Mouse (Mus musculus) CH12.LX (cell line): Measurements from ENCODE around the gene Tbck. TPM values are rescaled to one million over a fixed set of nuclear protein-coding genes. Genes with fewer than 3 reads are reported as not detected.

ENCODE experiments used
- DNase-seq: peaks from one replicate; pipeline ENCODE4 v3.0.0-alpha.2; 2013; ENCODE audit errors: extremely low read depth
- H3K27ac ChIP-seq: 2 replicates; pipeline ENCODE4 v1.5.1; 2012; ENCODE audit warnings: low read depth, mild to moderate bottlenecking, control low read depth, moderate library complexity; ENCODE audit not compliant: insufficient read depth
- H3K27me3 ChIP-seq: replicated peaks from 2 replicates; pipeline ENCODE3; 2012; ENCODE audit warnings: inconsistent platforms
- H3K36me3 ChIP-seq, 2 experiments: replicated peaks in 1 of 2; 2 replicates each; pipeline versions ENCODE3 to v1.6.1; 2012; ENCODE audit warnings: inconsistent platforms in 1 of 2, low read length in 1 of 2, mild to moderate bottlenecking in 1 of 2, mixed read lengths in 1 of 2, moderate library complexity in 1 of 2; ENCODE audit not compliant: control insufficient read depth in 1 of 2, insufficient read depth in 1 of 2
- H3K4me1 ChIP-seq, 2 experiments: 2 replicates each; pipeline ENCODE4 v1.6.1; 2012; ENCODE audit warnings: inconsistent platforms in 1 of 2, moderate library complexity in 1 of 2; ENCODE audit not compliant: insufficient read depth in 2 of 2, control insufficient read depth in 1 of 2
- H3K4me2 ChIP-seq: 2 replicates; pipeline ENCODE4 v1.6.1; 2012; ENCODE audit warnings: low read depth, mild to moderate bottlenecking, control low read depth; ENCODE audit not compliant: poor library complexity, insufficient read depth, severe bottlenecking
- H3K4me3 ChIP-seq, 3 experiments: fragments of 150-350 bp in 1 of 3; sonication (generic) in 1 of 3; replicated peaks in 1 of 3; 2 replicates each; pipeline versions ENCODE3 to v1.5.1; 2011 to 2012; ENCODE audit warnings: low read depth in 2 of 3, low read length in 2 of 3, mild to moderate bottlenecking in 2 of 3, moderate library complexity in 2 of 3, control low read depth in 1 of 3, improper control_type of control experiment in 1 of 3, inconsistent platforms in 1 of 3, mixed read lengths in 1 of 3; ENCODE audit not compliant: poor library complexity in 1 of 3
- H3K79me2 ChIP-seq: replicated peaks from 2 replicates; pipeline ENCODE4 v1.6.1; 2012; ENCODE audit warnings: mild to moderate bottlenecking, moderate library complexity; ENCODE audit not compliant: control insufficient read depth, poor library complexity, insufficient read depth, severe bottlenecking; ENCODE audit errors: extremely low read depth
- H3K9ac ChIP-seq: 2 replicates; pipeline ENCODE4 v1.6.1; 2012; ENCODE audit warnings: low read depth, mild to moderate bottlenecking, control low read depth, moderate library complexity; ENCODE audit not compliant: insufficient read depth
- H3K9me3 ChIP-seq: replicated peaks from 2 replicates; pipeline ENCODE3; 2012; ENCODE audit warnings: low read length, inconsistent platforms, mixed read lengths
- CTCF ChIP-seq, 2 experiments: IDR thresholded peaks in 1 of 2; conservative IDR thresholded peaks in 1 of 2; 2 replicates each; pipeline ENCODE4 v1.5.1; 2011 to 2012; ENCODE audit warnings: low read depth in 2 of 2, low read length in 2 of 2, improper control_type of control experiment in 1 of 2, inconsistent platforms in 1 of 2, mild to moderate bottlenecking in 1 of 2, moderate library complexity in 1 of 2
- EP300 ChIP-seq: IDR thresholded peaks from 2 replicates; pipeline ENCODE4 v1.6.1; 2011; ENCODE audit warnings: low read length, improper control_type of control experiment
- GABPA ChIP-seq: IDR thresholded peaks from 2 replicates; pipeline ENCODE4 v1.6.1; 2012; ENCODE audit warnings: low read depth, low read length, improper control_type of control experiment, inconsistent platforms; ENCODE audit not compliant: insufficient replicate concordance
- IRF4 ChIP-seq: IDR thresholded peaks from 2 replicates; pipeline ENCODE4 v1.6.1; 2014; ENCODE audit warnings: low read depth, mild to moderate bottlenecking, inconsistent platforms, low read length, improper control_type of control experiment
- JUND ChIP-seq: conservative IDR thresholded peaks from 2 replicates; pipeline ENCODE4 v1.6.1; 2011; ENCODE audit warnings: low read depth, low read length, improper control_type of control experiment
- MAX ChIP-seq: IDR thresholded peaks from 2 replicates; pipeline ENCODE4 v1.6.1; 2011; ENCODE audit warnings: low read length, improper control_type of control experiment
- MAZ ChIP-seq: IDR thresholded peaks from 2 replicates; pipeline ENCODE4 v1.6.1; 2012; ENCODE audit warnings: low read depth, mild to moderate bottlenecking, inconsistent platforms, low read length, improper control_type of control experiment, moderate library complexity
- MEF2A ChIP-seq: IDR thresholded peaks from 2 replicates; pipeline ENCODE4 v1.6.1; 2014; ENCODE audit warnings: low read depth, mild to moderate bottlenecking, inconsistent platforms, low read length, improper control_type of control experiment, borderline replicate concordance
- MXI1 ChIP-seq: IDR thresholded peaks from 2 replicates; pipeline ENCODE4 v1.6.1; 2011; ENCODE audit warnings: mild to moderate bottlenecking, low read depth, low read length, improper control_type of control experiment
- NELFE ChIP-seq: IDR thresholded peaks from 2 replicates; pipeline ENCODE4 v1.6.1; 2011; ENCODE audit warnings: low read depth, low read length, improper control_type of control experiment
- NRF1 ChIP-seq: IDR thresholded peaks from 2 replicates; pipeline ENCODE4 v1.6.1; 2014; ENCODE audit warnings: low read depth, mild to moderate bottlenecking, inconsistent platforms, low read length, improper control_type of control experiment, moderate library complexity
- PAX5 ChIP-seq: IDR thresholded peaks from 2 replicates; pipeline ENCODE4 v1.6.1; 2012; ENCODE audit warnings: low read length, inconsistent platforms, mixed read lengths
- POLR2A ChIP-seq: IDR thresholded peaks from 2 replicates; pipeline ENCODE4 v1.6.1; 2011; ENCODE audit warnings: low read depth, mild to moderate bottlenecking, improper control_type of control experiment, low read length
- POLR2AphosphoS2 ChIP-seq: IDR thresholded peaks from 2 replicates; pipeline ENCODE4 v1.6.1; 2011; ENCODE audit warnings: low read depth, low read length, improper control_type of control experiment
- RCOR1 ChIP-seq: conservative IDR thresholded peaks from 2 replicates; pipeline ENCODE4 v1.6.1; 2012; ENCODE audit warnings: low read depth, mild to moderate bottlenecking, inconsistent platforms, low read length, improper control_type of control experiment
- TBP ChIP-seq: conservative IDR thresholded peaks from 2 replicates; pipeline ENCODE4 v1.6.1; 2011; ENCODE audit warnings: low read depth, low read length, improper control_type of control experiment
- TCF12 ChIP-seq: IDR thresholded peaks from 2 replicates; pipeline ENCODE4 v1.6.1; 2014; ENCODE audit warnings: low read depth, mild to moderate bottlenecking, inconsistent platforms, low read length, improper control_type of control experiment
- USF1 ChIP-seq: IDR thresholded peaks from 2 replicates; pipeline ENCODE4 v1.6.1; 2014; ENCODE audit warnings: low read depth, mild to moderate bottlenecking, inconsistent platforms, low read length, improper control_type of control experiment
- USF2 ChIP-seq: conservative IDR thresholded peaks from 2 replicates; pipeline ENCODE4 v1.6.1; 2011; ENCODE audit warnings: low read depth, low read length, improper control_type of control experiment
- ZKSCAN1 ChIP-seq: IDR thresholded peaks from 2 replicates; pipeline ENCODE4 v1.6.1; 2012; ENCODE audit warnings: low read depth, inconsistent platforms, low read length, improper control_type of control experiment, borderline replicate concordance
- ZMIZ1 ChIP-seq: IDR thresholded peaks from 2 replicates; pipeline ENCODE4 v1.6.1; 2012; ENCODE audit warnings: low read depth, mild to moderate bottlenecking, inconsistent platforms, low read length, improper control_type of control experiment
- dilution Hi-C: fragments of 300-500 bp; cut with MboI; formaldehyde crosslinking; loops from 2 replicates; pipeline ENCODE4 v1.14.3; 2020; ENCODE audit warnings: low sequenced_read_pairs; ENCODE audit not compliant: extremely low pct_unique_long_range_greater_than_20kb, extremely low pct_ligation_motif_present
- in situ Hi-C: fragments of 300-500 bp; cut with MboI; formaldehyde crosslinking; loops from 3 replicates; pipeline ENCODE4 v1.14.3; 2019; ENCODE audit warnings: low sequenced_read_pairs, low pct_ligation_motif_present, low pct_unique_long_range_greater_than_20kb, mixed read lengths
- polyA plus RNA-seq: library from polyadenylated mRNA; unstranded; fragments of >175 nt; gene quantifications from 2 replicates; pipeline ENCODE4 v1.2.1, GENCODE M21; 2012; ENCODE audit warnings: low read depth; ENCODE audit not compliant: insufficient read length
- total RNA-seq, 2 experiments: library from RNA; depleted of rRNA; stranded (reverse); fragments of 300-350 nt in 1 of 2; fragments of >200 nt in 1 of 2; gene quantifications; 2 replicates each; pipeline ENCODE4 v1.2.3; 2012 to 2014

Tbck gene
- total and polyA plus RNA-seq, 3 experiments = 9.2 to 18.7 (median 14.5) TPM

GRCm38 (mm10) chr3:132873251-132873650 lies 189.3 kb downstream of the Tbck start (continued):
- TF ChIP-seq TBP = no peak; the same call in 1 of the 2 replicates
- peak; percentile 84 for TF ChIP-seq RCOR1
- no peak for TF ChIP-seq NELFE
- peak; percentile 77 for TF ChIP-seq EP300
- no peak for TF ChIP-seq POLR2AphosphoS2
- TF ChIP-seq IRF4 = peak; percentile 64
- TF ChIP-seq NRF1 = no peak
- TF ChIP-seq ZMIZ1 = no peak

GRCm38 (mm10) chr3:132876011-132876708 lies 192.2 kb downstream of the Tbck start:
- TF ChIP-seq GABPA = no peak
- TF ChIP-seq MAX = no peak
- TF ChIP-seq NRF1 = no peak
- no peak for TF ChIP-seq USF2
- TF ChIP-seq MAZ = no peak
- TF ChIP-seq ZMIZ1 = no peak
- TF ChIP-seq MXI1 = no peak
- TF ChIP-seq PAX5 = no peak
- no peak for TF ChIP-seq JUND
- TF ChIP-seq MEF2A = no peak
- TF ChIP-seq TCF12 = no peak
- TF ChIP-seq CTCF (conservative IDR thresholded peaks at IDR 0.05 in 1 of 2, IDR thresholded peaks at IDR 0.05 in 1 of 2; ENCODE audit: low read depth in 2 of 2, low read length in 2 of 2) = no peak
- no peak for TF ChIP-seq ZKSCAN1
- no peak for TF ChIP-seq POLR2A
- TF ChIP-seq USF1 = no peak
- TF ChIP-seq, all 38 proteins: peak for 0
- Histone ChIP-seq H3K9ac (no peak overlapping the region), H3K4me3 (no peak overlapping the region), H3K36me3 (no peaks in the 10 kb centered on the region), H3K4me2 (no peak overlapping the region), H3K27me3 (no peaks in the 10 kb centered on the region), H3K79me2 (no peaks in the 10 kb centered on the region), H3K4me1 (peaks cover 15 to 36% of the 10 kb centered on the region in 2 experiments), H3K27ac (no peak overlapping the region), H3K9me3 (no peaks in the 10 kb centered on the region)
- in situ Hi-C loops = no loop called here
- DNase-seq = no peak
- dilution Hi-C loops = no loop called here
